Mouse (Mus musculus) ES-Bruce4 (cell line): ENCODE measurements at regions not wholly inside any gene's neighbourhood (a gene's known extent, or its start where the extent isn't known, plus 50 kb on each side); places are given as distances from the start of the nearest gene placed in this dataset.

Source experiments
- H3K27ac ChIP-seq: 2 replicates; pipeline ENCODE4 v1.5.1; 2012; ENCODE audit warnings: low read length, inconsistent platforms; ENCODE audit not compliant: insufficient read depth
- H3K27me3 ChIP-seq: 2 replicates; pipeline ENCODE4 v1.6.1; 2012; ENCODE audit warnings: mild to moderate bottlenecking, low read length, inconsistent platforms; ENCODE audit not compliant: control insufficient read depth, poor library complexity, insufficient read depth, severe bottlenecking
- H3K36me3 ChIP-seq: 2 replicates; pipeline ENCODE4 v1.6.1; 2012; ENCODE audit warnings: inconsistent platforms, mild to moderate bottlenecking, low read length, moderate library complexity; ENCODE audit not compliant: control insufficient read depth, poor library complexity, insufficient read depth, severe bottlenecking
- H3K4me1 ChIP-seq: one replicate; pipeline ENCODE4 v1.8.1; 2011; ENCODE audit warnings: low read length; ENCODE audit not compliant: control insufficient read depth, insufficient read depth
- H3K4me3 ChIP-seq: 2 replicates; pipeline ENCODE4 v1.5.1; 2011; ENCODE audit warnings: low read depth, mild to moderate bottlenecking, low read length
- H3K9ac ChIP-seq: 2 replicates; pipeline ENCODE4 v1.6.1; 2012; ENCODE audit warnings: low read depth, mild to moderate bottlenecking, inconsistent platforms; ENCODE audit not compliant: poor library complexity, severe bottlenecking
- H3K9me3 ChIP-seq: replicated peaks from 2 replicates; pipeline ENCODE4 v1.6.1; 2012; ENCODE audit warnings: mild to moderate bottlenecking, low read length, inconsistent platforms; ENCODE audit not compliant: control insufficient read depth, poor library complexity, insufficient read depth, severe bottlenecking
- CTCF ChIP-seq: IDR thresholded peaks from one replicate; pipeline ENCODE4 v1.8.1; 2011; ENCODE audit warnings: low read depth, low read length
- EP300 ChIP-seq: IDR thresholded peaks from 2 replicates; pipeline ENCODE4 v1.6.1; 2011; ENCODE audit warnings: low read depth, low read length; ENCODE audit not compliant: insufficient read depth
- POLR2A ChIP-seq: IDR thresholded peaks from one replicate; pipeline ENCODE4 v1.8.1; 2011; ENCODE audit warnings: low read length; ENCODE audit not compliant: insufficient read depth

- Histone ChIP-seq H3K27ac (no peak overlapping the region), H3K9ac (no peak overlapping the region), H3K4me1 (no peaks in the 10 kb centered on the region), H3K27me3 (no peaks in the 10 kb centered on the region), H3K4me3 (no peak overlapping the region), H3K9me3 (no peaks in the 10 kb centered on the region), H3K36me3 (no peaks in the 10 kb centered on the region)
- TF ChIP-seq POLR2A (no peak), CTCF (no peak), EP300 (no peak)
Observed at GRCm38 (mm10) chr12:33779898-33780297, 148.3 kb upstream of the Ferd3l start.

- Histone ChIP-seq H3K27ac (no peak overlapping the region), H3K27me3 (no peaks in the 10 kb centered on the region), H3K9ac (no peak overlapping the region), H3K36me3 (no peaks in the 10 kb centered on the region), H3K4me1 (no peaks in the 10 kb centered on the region), H3K4me3 (no peak overlapping the region), H3K9me3 (no peaks in the 10 kb centered on the region)
- no peak for TF ChIP-seq POLR2A
- TF ChIP-seq CTCF = no peak
- no peak for TF ChIP-seq EP300
Observed at GRCm38 (mm10) chr12:33804206-33804791, 123.9 kb upstream of the Ferd3l start.

GRCm38 (mm10) chr12:33825571-33825970 is 102.7 kb upstream of the Ferd3l start:
- no peaks in the 10 kb centered on the region for H3K36me3 ChIP-seq

GRCm38 (mm10) chr12:33849088-33849487 is 79.1 kb upstream of the Ferd3l start:
- Histone ChIP-seq H3K9me3 (no peaks in the 10 kb centered on the region), H3K27me3 (no peaks in the 10 kb centered on the region), H3K27ac (no peak overlapping the region), H3K4me1 (no peaks in the 10 kb centered on the region), H3K36me3 (no peaks in the 10 kb centered on the region), H3K4me3 (no peak overlapping the region), H3K9ac (no peak overlapping the region)
- TF ChIP-seq EP300 (no peak), POLR2A (no peak), CTCF (no peak)

More at GRCm38 (mm10) chr12:33825571-33825970, 102.7 kb upstream of the Ferd3l start:
- no peaks in the 10 kb centered on the region for H3K27me3 ChIP-seq
- H3K9me3 ChIP-seq = no peaks in the 10 kb centered on the region
- no peak overlapping the region for H3K9ac ChIP-seq
- TF ChIP-seq EP300 = no peak
- no peak for TF ChIP-seq POLR2A
- no peak for TF ChIP-seq CTCF
- no peaks in the 10 kb centered on the region for H3K4me1 ChIP-seq
- H3K27ac ChIP-seq = no peak overlapping the region
- H3K4me3 ChIP-seq = no peak overlapping the region

GRCm38 (mm10) chr12:33851736-33852135 is 76.5 kb upstream of the Ferd3l start:
- no peak overlapping the region for H3K9ac ChIP-seq
- H3K4me3 ChIP-seq = no peak overlapping the region
- H3K36me3 ChIP-seq = no peaks in the 10 kb centered on the region
- H3K27me3 ChIP-seq = no peaks in the 10 kb centered on the region
- H3K27ac ChIP-seq = no peak overlapping the region
- H3K9me3 ChIP-seq = no peaks in the 10 kb centered on the region
- TF ChIP-seq CTCF (no peak), EP300 (no peak), POLR2A (no peak)
- H3K4me1 ChIP-seq = no peaks in the 10 kb centered on the region
